Mouse (Mus musculus) heart, adult 9 months (tissue): ENCODE data around the gene Hnrnpll.
A peak's percentile ranks its signal among the peaks of the same experiment; 100 is the strongest.
"Not testable (repeated sequence)": the region's sequence is repeated elsewhere in the genome, so short reads cannot be mapped to it uniquely, and the experiment has no call there.

Experiments
- DNase-seq, 2 experiments: peaks; one replicate each; pipeline ENCODE4 v3.0.0; 2022; ENCODE audit warnings: low spot score in 2 of 2

Hnrnpll gene

DNA sequence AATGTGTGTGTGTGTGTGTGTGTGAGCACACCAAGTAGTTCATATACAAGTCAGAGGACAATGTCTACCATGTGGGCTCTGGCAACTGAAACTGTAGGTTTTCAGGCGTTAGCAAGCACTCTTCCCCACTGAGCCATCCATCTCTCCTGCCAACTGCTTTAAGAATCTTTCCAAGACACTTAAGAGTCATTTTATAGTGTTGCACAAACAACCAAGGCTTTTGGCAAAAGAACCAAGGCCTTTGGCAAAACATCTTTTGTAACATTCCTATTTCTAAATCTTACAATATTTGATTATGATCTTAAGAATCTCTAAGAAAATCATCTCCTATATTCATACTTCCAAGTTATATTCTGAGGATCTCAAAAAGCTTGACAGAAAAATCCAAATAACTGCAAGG lies 2.4 kb downstream of the Hnrnpll start:
- DNase-seq = no peak

DNA sequence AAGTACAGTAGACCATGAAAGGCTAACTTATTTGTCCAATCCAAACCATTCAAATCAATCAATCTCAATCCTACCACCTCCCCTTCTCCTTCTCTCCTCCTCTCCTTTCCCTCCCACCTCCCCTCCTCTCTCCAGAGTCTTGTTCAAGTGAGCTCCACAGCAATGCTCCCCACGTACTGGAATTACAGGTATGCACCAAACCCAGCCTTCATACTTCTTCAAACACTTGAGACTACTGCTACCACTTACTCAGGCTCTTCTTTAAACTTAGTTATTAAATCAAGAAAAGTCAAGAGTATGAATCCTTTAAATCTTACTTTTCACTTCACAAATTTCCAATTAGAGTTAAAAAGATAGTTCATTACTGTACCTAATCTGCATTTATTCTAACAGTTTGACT lies 3.6 kb downstream of the Hnrnpll start:
- DNase-seq = no peak

DNA sequence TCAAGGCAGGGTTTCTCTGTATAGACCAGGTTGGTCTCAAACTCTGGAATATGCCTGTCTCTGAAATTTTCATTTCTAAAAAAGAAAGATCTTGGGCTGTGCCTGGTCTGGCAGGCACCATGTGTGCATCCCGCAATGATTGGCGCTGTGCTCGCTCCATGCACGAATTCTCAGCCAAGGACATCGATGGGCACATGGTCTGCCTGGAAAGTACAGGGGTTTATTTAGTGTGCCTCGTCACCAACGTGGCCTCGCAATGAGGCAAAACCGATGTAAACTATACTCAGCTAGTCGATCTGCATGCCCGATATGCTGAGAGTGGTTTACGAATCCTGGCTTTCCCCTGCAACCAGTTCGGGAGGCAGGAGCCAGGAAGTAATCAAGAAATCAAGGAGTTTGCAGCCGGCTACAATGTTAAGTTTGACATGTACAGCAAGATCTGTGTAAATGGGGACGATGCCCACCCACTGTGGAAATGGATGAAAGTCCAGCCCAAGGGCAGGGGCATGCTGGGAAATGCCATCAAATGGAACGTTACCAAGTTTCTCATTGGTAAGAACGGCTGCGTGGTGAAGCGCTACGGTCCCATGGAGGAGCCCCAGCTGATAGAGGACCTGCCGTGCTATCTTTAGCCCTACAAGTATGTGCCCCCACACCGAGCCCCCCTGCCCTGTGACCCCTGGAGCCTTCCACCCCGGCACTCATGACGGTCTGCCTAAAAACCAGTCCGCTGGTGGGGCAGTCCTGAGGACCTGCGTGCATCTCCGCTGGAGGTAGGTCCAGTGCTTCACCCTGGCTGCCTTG lies 8.0 kb downstream of the Hnrnpll start:
- peak; percentile 22 to 29 for DNase-seq

DNA sequence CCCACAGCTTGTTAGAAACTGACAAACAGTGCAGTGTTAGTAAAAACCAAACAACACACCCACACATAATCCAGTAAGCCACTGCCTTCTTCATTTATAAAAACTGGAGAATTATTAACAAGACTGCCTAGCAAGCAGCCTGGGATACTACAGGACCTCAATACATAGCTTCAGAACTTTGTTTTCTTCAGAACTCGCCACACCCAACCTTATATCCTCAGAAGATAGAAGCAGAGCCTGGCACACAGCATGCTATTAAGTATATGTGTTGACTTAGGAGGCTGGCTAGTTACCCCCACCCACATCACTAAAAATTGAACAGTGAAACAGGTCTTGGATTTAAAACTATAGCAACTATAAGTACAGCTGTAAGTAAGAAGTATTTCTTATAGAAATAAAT lies 10.5 kb downstream of the Hnrnpll start:
- DNase-seq = no peak

DNA sequence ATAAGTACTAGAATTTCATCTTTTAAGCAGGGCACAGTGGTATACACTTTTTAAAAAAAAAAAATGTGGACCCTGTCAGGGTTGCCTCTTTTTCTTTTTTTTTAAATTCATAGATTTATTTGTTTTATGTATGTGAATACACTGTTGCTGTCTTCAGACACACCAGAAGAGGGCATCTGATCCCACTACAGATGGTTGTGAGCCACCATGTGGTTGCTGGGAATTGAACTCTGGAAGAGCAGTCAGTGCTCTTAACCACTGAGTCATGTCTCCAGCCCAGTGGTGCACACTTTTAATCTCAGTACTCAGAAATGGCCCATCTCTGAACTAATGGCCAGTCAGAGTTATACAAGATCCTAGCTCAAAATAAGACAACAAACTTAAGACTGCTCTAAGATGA lies 12.8 kb downstream of the Hnrnpll start:
- DNase-seq = not testable (repeated sequence)

DNA sequence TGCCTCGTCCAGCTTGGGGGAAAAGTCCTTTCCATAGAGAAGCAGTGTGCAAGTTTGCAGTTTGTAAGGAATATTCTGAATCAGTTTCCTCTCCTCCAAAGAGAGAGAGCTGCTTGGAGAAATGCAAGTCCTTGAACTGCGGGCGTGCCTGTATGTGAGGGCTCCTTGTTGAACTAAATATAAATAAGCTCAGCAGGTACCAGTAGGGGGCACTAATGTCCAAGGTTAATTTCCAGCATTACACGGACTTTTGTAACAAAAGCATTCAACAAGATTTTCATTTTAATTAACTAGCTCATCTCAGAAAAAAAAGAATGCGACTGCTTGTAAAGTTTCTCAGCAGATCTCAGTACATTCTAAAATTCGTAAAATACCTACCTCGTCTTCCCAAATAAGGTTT lies 13.9 kb downstream of the Hnrnpll start:
- peak; percentile 30 to 75 for DNase-seq

DNA sequence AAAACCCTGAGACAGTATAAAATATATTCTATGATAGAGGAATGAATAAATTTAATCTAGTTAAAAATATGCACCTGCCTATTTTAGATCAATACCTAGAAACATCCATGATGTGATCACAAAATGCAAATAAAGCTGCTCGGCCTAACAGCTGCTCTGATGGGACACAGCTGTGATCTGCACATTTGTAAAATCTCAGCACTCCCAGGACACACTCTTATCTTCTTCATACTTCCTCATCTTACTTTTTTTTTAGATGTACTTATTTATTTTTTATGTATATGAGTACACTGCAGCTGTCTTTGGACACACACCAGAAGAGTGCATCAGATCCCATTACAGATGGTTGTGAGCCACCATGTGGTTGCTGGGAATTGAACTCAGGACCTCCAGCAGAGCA lies 20.4 kb downstream of the Hnrnpll start:
- DNase-seq = no peak

DNA sequence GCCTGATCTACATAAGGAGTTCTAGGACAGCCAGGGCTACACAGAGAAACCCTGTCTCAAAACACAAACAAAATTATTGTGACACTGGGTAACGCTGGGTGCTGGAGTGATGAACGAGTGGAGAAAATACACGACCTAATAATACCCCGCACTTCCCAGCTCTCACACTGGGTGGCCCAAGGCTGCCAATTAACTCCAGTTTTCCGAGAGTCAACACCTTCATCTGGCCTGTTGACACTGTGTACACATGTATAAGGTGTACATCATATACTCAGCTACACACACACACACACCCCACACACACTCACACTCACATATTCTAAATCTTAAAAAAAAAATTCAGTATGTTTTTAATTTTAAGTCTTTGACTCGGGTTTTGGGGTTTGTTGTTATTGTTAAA lies 33.5 kb downstream of the Hnrnpll start:
- no peak for DNase-seq

DNA sequence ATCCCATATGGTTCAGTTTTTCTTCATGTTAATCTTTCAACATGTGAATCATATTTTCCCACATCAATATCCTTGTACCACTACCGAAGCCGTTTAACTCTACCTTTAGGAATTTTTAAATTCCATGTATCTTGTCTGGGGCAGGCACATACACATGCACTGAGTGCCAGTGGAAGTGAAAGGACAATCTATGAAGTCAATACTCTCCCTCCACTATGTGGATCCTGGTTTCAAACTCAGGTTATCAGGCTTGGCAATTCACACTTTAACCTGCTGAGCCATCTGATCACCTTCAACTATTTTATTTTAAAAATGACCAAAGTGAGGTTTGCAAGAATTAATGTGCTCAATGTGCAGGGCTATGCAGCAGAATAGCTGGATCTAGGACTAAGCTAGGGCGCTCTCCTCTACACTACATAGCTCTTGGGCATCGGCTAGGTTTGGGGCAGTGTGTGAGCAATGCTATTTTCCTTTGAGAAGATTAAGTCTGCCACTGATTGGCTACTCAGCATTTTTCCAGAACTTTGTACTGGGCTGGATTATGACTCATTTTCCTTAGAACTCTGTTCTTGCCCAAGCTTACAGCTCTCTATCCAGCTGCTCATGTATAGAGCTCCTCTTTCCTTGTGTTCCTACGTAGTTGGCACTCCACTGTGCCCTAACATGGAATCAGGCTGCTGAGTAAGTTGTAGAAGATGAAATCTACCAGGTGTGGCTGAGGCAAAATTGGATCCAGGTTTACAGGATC lies 35.8 kb downstream of the Hnrnpll start:
- DNase-seq = no peak

DNA sequence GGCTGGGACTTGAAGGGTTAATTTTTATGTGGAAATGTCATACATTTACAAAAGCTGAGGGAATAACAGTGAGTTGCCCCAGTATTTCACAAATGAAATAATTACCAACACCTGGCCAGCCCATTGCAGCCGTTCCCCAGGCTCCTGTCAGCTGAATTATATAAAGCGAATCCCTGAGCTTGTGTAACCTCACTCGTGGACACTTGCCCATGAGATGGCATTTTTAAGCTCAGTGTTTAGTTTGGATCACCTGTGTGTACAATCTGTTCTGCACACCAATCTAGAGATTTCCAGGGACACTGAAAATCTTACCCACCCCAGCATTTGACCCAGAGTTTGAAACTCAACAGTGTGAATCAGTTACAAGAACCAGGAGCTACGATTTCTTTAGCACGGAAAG lies 40.0 kb downstream of the Hnrnpll start:
- no peak for DNase-seq

DNA sequence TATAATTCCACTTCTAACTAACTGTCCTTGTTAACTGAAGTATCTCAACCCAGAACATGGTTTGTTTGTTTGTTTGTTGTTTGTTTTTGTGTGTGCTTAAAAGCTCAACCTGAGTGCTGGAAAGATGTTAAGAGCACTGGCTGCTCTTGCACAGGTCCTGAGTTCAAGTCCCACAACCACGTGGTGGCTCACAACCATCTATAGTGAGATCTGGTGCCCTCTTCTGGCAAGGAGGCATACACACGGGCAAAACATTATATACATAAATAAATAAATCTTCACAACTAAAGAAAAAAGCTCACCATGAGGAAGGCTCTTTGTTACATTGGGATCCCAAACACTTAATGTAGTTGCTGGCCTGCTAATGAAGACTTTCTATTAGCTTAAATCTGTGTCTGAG lies 41.6 kb downstream of the Hnrnpll start:
- no peak for DNase-seq

DNA sequence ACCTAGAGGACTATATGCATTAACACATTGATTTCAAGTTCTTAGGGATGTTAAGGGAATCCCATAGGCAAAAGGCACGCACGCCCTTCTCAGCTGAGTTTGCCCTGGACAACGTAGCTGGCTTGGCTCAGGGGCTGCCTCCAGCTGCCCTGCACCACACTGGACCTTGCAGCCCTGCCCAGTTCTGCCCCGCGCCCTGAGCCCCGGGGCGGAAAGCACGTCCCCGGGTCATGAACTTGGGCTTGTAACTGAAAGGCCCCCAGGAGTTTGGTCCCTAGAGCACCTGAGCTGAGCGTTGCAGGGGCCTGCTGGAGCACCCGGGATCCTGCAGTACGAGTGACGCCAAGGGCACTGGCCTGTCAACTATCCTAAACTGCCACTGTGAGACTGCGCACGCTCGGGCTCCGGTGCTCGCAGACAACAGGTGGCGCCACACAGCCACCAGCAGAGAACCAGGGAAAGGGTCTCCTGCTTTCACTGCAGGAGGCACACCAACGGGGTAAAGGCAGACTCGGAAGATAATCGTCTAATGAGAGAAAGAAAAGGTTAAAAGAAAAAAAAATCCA lies 43.1 kb downstream of the Hnrnpll start:
- no peak for DNase-seq

DNA sequence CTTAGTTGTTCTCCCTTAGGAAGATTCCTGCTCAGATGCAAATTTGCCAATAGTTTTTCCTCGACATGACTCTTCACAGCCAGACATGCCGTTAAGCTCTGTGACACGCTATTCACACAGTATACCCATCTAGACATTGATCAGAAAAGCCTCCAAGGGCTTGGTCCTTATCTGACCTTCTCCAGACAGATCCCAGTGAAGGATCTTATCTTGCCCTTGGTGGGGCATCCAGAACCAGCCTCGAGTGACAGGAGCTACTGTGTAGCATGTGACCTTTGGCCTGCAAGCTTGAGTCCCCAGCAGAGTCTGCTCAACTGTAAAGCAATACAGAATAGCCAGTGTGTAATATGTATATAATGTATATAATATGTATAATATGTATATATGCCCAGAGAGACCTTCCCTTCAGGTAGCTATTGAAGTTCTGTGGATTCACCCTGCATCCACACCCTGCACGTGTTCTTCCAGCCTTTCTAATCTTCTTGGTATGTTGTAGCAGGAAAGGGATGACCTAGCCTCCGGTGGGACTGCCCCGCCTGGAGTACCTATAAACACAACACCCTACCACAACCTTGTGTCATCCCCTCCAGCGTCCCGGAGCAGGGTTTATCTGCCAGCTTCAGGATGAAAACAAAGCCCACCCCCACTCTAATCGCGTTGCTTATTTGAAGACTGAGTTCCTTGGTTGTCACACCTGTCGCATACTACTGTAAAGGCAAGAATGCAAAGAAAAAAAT lies 43.7 kb downstream of the Hnrnpll start:
- no peak for DNase-seq

DNA sequence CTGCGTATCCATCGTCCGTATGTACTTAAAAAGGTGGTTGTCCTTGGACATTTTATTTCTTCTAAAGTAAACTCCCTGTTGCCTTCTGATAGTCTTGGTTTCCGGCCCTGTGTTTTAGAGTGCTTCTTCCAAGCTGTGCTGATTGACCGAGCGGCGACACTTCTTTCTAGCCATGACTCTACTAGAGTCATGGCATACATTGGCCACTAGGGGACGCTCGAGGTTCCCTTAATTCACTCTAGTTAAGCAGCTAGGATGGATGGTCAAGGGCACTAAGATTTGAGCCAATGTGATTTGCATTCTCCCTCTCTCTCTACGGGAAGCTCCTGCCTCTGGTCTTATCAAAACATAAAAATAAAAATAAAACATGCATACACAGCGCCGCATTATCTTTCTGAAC lies 44.7 kb downstream of the Hnrnpll start:
- peak in 1 of 2 experiments; percentile 51 for DNase-seq

DNA sequence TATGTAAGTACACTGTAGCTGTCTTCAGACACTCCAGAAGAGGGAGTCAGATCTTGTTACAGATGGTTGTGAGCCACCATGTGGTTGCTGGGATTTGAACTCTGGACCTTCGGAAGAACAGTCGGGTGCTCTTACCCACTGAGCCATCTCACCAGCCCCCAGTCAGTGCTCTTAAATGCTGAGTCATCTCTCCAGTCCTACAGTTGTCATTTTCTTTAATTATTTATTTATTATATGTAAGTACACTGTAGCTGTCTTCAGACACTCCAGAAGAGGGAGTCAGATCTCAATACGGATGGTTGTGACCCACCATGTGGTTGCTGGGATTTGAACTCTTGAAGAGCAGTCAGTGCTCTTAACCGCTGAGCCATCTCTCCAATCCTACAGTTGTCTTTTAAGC lies 45.7 kb downstream of the Hnrnpll start:
- not testable (repeated sequence) for DNase-seq

DNA sequence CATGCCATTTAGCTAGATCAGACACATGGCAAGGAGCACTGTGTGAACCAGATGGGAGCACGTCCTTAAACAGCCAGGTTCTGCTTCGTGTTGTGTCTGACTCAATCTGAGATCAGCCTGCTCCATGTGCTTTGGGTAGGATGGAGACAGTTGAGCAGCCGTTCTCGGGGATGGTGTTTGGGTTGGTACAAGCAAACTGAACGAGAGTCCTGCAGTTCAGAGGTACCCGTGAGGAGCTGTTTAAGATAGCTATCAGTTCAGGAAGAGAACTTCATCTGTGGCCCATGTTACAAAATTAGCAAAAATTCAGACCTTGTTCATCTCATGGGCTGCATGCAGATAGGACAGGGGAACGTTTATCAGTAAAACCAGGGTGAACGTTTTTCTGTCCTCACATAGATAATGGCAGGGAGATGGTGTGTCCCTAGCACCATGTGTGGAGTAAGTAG lies 47.7 kb downstream of the Hnrnpll start:
- DNase-seq = no peak

DNA sequence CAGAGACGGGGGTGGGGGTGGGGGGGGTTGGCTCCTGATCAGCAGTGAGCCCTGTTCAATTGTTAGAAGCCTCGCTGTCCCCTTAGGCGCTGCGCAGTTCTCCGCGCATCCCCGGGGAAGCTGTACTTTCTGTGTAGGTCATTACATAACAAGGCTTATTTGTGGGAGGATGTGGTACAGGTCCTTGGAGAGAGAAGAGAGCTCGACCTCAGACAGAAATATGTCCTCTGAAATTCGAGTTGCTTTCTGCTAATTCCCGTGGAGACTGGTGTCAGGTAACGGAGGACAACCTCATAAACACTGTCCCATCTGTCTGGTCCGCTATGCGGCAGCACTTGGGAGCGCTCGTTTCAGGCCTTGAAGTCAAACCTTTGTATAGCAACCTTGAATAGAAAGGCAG lies 52.2 kb downstream of the Hnrnpll start:
- DNase-seq = no peak

DNA sequence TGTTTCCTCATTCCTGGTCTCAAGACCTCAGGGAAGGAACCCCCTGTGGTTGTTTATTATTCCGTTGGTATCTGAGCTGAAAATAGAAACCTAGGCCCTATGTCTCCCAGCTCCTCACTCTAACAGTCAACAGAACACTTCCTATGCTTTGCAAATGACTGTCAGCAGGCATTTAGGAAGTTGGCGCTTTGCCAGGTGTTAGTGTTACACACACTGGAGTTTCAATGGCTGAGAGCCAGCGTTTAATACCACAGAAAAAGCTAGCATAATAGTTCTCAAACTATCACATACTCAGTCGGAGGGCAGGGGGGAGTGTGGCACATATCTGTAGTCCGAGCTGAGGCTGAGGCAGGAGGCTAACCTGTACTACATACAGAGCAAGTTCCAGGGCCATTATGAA lies 53.3 kb downstream of the Hnrnpll start:
- no peak for DNase-seq

DNA sequence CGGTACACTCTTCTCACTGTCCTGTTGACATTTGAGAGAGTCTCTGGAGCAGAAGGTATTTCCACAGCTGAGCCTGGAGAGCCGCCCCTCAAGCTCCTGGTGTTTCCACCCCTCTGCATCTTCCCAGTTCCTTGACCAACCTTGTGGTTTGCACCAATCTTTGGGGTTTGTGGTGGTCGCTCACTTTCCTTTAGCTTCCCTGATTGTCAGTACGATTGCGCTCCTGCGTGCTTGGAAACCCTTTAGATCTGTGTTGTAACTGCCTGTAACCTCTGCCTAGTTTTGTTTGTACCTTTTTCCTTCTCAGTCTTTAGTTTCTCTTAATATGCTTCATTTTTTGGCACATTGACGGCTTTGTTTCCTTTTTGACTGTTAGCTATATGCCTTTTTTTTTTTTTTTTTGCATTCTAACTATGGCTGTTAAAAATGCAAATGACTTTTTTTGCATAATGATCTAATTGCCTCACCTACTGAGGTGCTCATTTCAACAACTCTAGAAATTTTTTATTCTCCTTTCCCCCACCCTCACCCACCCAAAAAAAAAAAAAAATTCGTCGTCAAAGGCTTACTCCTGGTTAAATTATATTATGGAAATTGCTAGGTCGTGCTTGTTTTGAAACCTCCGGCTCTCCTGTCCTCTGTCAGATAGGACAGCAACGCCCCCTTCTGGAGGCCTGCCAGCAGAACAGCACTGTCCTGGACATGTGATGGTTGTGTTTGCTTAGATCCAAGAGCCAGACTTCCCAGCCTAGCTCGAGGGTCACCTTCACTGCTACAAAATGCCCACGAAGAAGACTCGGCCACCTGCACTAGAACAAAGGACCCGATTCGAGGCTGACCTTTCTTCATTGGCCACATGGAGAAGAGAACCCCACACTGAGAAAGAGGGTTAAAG lies 57.5 kb downstream of the Hnrnpll start:
- DNase-seq = peak; percentile 36 to 67

DNA sequence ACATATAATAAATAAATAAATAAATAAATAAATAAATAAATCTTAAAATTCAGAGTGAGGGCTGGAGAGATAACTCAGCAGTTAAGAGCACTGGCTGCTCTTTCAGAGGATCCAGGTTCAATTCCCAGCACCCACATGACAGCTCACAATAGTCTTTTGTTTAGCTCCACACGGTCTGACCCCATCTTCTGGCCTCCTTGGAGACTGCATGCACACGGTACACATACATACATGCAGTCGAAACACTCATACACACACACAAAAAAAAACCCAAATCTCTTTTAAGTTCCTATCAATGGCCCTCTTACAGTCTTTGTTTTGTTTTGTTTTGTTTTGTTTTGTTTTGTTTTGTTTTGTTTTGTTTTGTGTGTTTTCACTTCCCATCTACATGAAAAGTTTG lies 58.3 kb downstream of the Hnrnpll start:
- DNase-seq = not testable (repeated sequence)

DNA sequence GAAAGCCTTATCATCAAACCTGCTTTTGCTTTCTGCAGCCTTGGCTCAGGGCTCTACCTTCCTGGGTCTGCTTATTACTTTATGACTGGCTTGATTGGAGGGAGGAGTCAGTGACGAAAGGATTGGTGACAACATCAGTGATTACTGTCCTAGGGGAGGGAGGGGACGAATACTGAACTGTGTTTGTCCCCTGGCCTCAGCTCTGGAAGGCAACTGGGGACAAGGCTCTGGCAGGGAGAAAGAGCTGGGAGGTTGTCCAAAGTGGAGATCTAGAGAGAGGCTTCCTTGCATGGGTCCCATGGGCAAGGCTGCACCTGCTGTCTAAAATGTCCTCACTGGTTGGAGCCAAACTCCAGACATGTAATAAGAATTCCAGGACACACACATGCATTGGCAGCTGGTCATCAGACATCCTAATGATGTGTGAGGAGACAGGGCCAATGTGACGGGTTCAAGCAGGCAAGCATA lies 59.7 kb downstream of the Hnrnpll start:
- DNase-seq = peak; percentile 49 to 56
